Mouse (Mus musculus): ENCODE data around the gene Dgki. TPM values are rescaled to one million over a fixed set of nuclear protein-coding genes. Genes with fewer than 3 reads are reported as not detected.

The Dgki gene
- polyA plus RNA-seq, 1 experiment from 2014 or later: 4.0 TPM

- ATAC-seq (ENCODE audit: low FRiP score): no peak
- no peaks in the 10 kb centered on the region for H3K9me3 ChIP-seq
- peaks cover 6% of the 10 kb centered on the region for H3K4me1 ChIP-seq
- no peaks in the 10 kb centered on the region for H3K36me3 ChIP-seq (replicated peaks)
- no peak overlapping the region for H3K9ac ChIP-seq
- H3K4me2 ChIP-seq: no peak overlapping the region
- 54% methylated on average over 12 of the region's 12 CpGs for WGBS
- H3K27me3 ChIP-seq: no peaks in the 10 kb centered on the region
- no peak overlapping the region for H3K27ac ChIP-seq
- no peak overlapping the region for H3K4me3 ChIP-seq (replicated peaks)
Observed at GRCm38 (mm10) chr6:37171149-37171832, 128.7 kb downstream of the Dgki start.

- H3K27ac ChIP-seq: no peak overlapping the region
- no peaks in the 10 kb centered on the region for H3K4me1 ChIP-seq
- WGBS: 65% methylated on average over 3 of the region's 3 CpGs
- H3K4me2 ChIP-seq: no peak overlapping the region
- no peaks in the 10 kb centered on the region for H3K36me3 ChIP-seq (replicated peaks)
- H3K27me3 ChIP-seq: no peaks in the 10 kb centered on the region
- ATAC-seq (ENCODE audit: low FRiP score): no peak
- no peak overlapping the region for H3K9ac ChIP-seq
- H3K9me3 ChIP-seq: no peaks in the 10 kb centered on the region
- no peak overlapping the region for H3K4me3 ChIP-seq (replicated peaks)
Observed at GRCm38 (mm10) chr6:37158880-37159279, 141.1 kb downstream of the Dgki start.

- H3K4me1 ChIP-seq: no peaks in the 10 kb centered on the region
- no peak overlapping the region for H3K4me3 ChIP-seq (replicated peaks)
- no peaks in the 10 kb centered on the region for H3K27me3 ChIP-seq
- WGBS: 89% methylated on average over 1 of the region's 1 CpGs
- H3K4me2 ChIP-seq: no peak overlapping the region
- no peaks in the 10 kb centered on the region for H3K9me3 ChIP-seq
- no peaks in the 10 kb centered on the region for H3K36me3 ChIP-seq (replicated peaks)
- no peak overlapping the region for H3K27ac ChIP-seq
- ATAC-seq (ENCODE audit: low FRiP score): no peak
- H3K9ac ChIP-seq: no peak overlapping the region
Observed at GRCm38 (mm10) chr6:37154051-37154450, 145.9 kb downstream of the Dgki start.

GRCm38 (mm10) chr6:37150483-37150882 is 149.5 kb downstream of the Dgki start:
- Histone ChIP-seq H3K4me1 (no peaks in the 10 kb centered on the region), H3K4me2 (no peak overlapping the region), H3K36me3 (replicated peaks) (no peaks in the 10 kb centered on the region), H3K4me3 (replicated peaks) (no peak overlapping the region), H3K27ac (no peak overlapping the region), H3K27me3 (no peaks in the 10 kb centered on the region), H3K9ac (no peak overlapping the region), H3K9me3 (no peaks in the 10 kb centered on the region)
- WGBS: 77% methylated on average over 2 of the region's 2 CpGs
- no peak for ATAC-seq (ENCODE audit: low FRiP score)

GRCm38 (mm10) chr6:37150038-37150437 is 149.9 kb downstream of the Dgki start:
- 75% methylated on average over 4 of the region's 4 CpGs for WGBS
- H3K9me3 ChIP-seq: no peaks in the 10 kb centered on the region
- H3K4me1 ChIP-seq: no peaks in the 10 kb centered on the region
- no peak overlapping the region for H3K27ac ChIP-seq
- H3K4me3 ChIP-seq (replicated peaks): no peak overlapping the region
- no peaks in the 10 kb centered on the region for H3K27me3 ChIP-seq
- H3K36me3 ChIP-seq (replicated peaks): no peaks in the 10 kb centered on the region
- H3K9ac ChIP-seq: no peak overlapping the region
- ATAC-seq (ENCODE audit: low FRiP score): no peak
- H3K4me2 ChIP-seq: no peak overlapping the region

- Histone ChIP-seq H3K4me1 (no peaks in the 10 kb centered on the region), H3K9ac (no peak overlapping the region), H3K4me3 (replicated peaks) (no peak overlapping the region), H3K27me3 (no peaks in the 10 kb centered on the region), H3K36me3 (replicated peaks) (no peaks in the 10 kb centered on the region), H3K9me3 (no peaks in the 10 kb centered on the region), H3K27ac (no peak overlapping the region), H3K4me2 (no peak overlapping the region)
- no peak for ATAC-seq (ENCODE audit: low FRiP score)
- 87% methylated on average over 6 of the region's 6 CpGs for WGBS
Observed at GRCm38 (mm10) chr6:37149196-37149595, 150.8 kb downstream of the Dgki start.

GRCm38 (mm10) chr6:37147431-37148022 is 152.5 kb downstream of the Dgki start:
- WGBS: 99% methylated on average over 4 of the region's 4 CpGs
- Histone ChIP-seq H3K9me3 (no peaks in the 10 kb centered on the region), H3K36me3 (replicated peaks) (no peaks in the 10 kb centered on the region)

GRCm38 (mm10) chr6:37143867-37144163 is 156.2 kb downstream of the Dgki start:
- Histone ChIP-seq H3K27me3 (no peaks in the 10 kb centered on the region), H3K9ac (no peak overlapping the region), H3K4me3 (replicated peaks) (no peak overlapping the region), H3K4me1 (peaks cover 6% of the 10 kb centered on the region), H3K27ac (no peak overlapping the region), H3K9me3 (no peaks in the 10 kb centered on the region), H3K4me2 (no peak overlapping the region), H3K36me3 (replicated peaks) (no peaks in the 10 kb centered on the region)
- WGBS: 84% methylated on average over 4 of the region's 4 CpGs
- no peak for ATAC-seq (ENCODE audit: low FRiP score)

More at GRCm38 (mm10) chr6:37147431-37148022, 152.5 kb downstream of the Dgki start:
- ATAC-seq (ENCODE audit: low FRiP score): no peak
- Histone ChIP-seq H3K27me3 (no peaks in the 10 kb centered on the region), H3K4me1 (peaks cover 6% of the 10 kb centered on the region), H3K27ac (no peak overlapping the region), H3K4me2 (no peak overlapping the region), H3K9ac (no peak overlapping the region), H3K4me3 (replicated peaks) (no peak overlapping the region)

- Histone ChIP-seq H3K27me3 (no peaks in the 10 kb centered on the region), H3K9ac (no peak overlapping the region), H3K36me3 (replicated peaks) (no peaks in the 10 kb centered on the region), H3K9me3 (no peaks in the 10 kb centered on the region), H3K4me2 (no peak overlapping the region), H3K4me3 (replicated peaks) (no peak overlapping the region), H3K4me1 (peaks cover 6% of the 10 kb centered on the region), H3K27ac (no peak overlapping the region)
- 83% methylated on average over 11 of the region's 11 CpGs for WGBS
- ATAC-seq (ENCODE audit: low FRiP score): no peak
Observed at GRCm38 (mm10) chr6:37142991-37143866, 156.8 kb downstream of the Dgki start.

- no peak overlapping the region for H3K4me3 ChIP-seq (replicated peaks)
- no peaks in the 10 kb centered on the region for H3K27me3 ChIP-seq
- H3K9ac ChIP-seq: no peak overlapping the region
- H3K4me2 ChIP-seq: no peak overlapping the region
- no peak for ATAC-seq (ENCODE audit: low FRiP score)
- no peaks in the 10 kb centered on the region for H3K9me3 ChIP-seq
- H3K27ac ChIP-seq: no peak overlapping the region
- no peaks in the 10 kb centered on the region for H3K36me3 ChIP-seq (replicated peaks)
- H3K4me1 ChIP-seq: peaks cover 6% of the 10 kb centered on the region
Observed at GRCm38 (mm10) chr6:37138816-37139215, 161.2 kb downstream of the Dgki start.

- Histone ChIP-seq H3K27me3 (no peaks in the 10 kb centered on the region), H3K4me3 (replicated peaks) (no peak overlapping the region), H3K36me3 (replicated peaks) (no peaks in the 10 kb centered on the region), H3K27ac (no peak overlapping the region), H3K9me3 (no peaks in the 10 kb centered on the region), H3K9ac (no peak overlapping the region), H3K4me1 (no peaks in the 10 kb centered on the region), H3K4me2 (no peak overlapping the region)
- 81% methylated on average over 4 of the region's 4 CpGs for WGBS
- ATAC-seq (ENCODE audit: low FRiP score): no peak
Observed at GRCm38 (mm10) chr6:37131257-37131656, 168.7 kb downstream of the Dgki start.

- no peak overlapping the region for H3K27ac ChIP-seq
- no peak overlapping the region for H3K9ac ChIP-seq
- no peaks in the 10 kb centered on the region for H3K9me3 ChIP-seq
- no peak overlapping the region for H3K4me3 ChIP-seq (replicated peaks)
- no peak overlapping the region for H3K4me2 ChIP-seq
- 92% methylated on average over 19 of the region's 19 CpGs for WGBS
- no peak for ATAC-seq (ENCODE audit: low FRiP score)
- H3K36me3 ChIP-seq (replicated peaks): no peaks in the 10 kb centered on the region
- H3K4me1 ChIP-seq: no peaks in the 10 kb centered on the region
- H3K27me3 ChIP-seq: no peaks in the 10 kb centered on the region
Observed at GRCm38 (mm10) chr6:37120417-37121154, 179.4 kb downstream of the Dgki start.
